Mouse (Mus musculus) embryonic facial prominence, embryonic 15.5 days (tissue): ENCODE data around the gene Mipol1. TPM values are rescaled to one million over a fixed set of nuclear protein-coding genes. Genes with fewer than 3 reads are reported as not detected.

Experiments used
- ATAC-seq: fragments of 200-750 bp; cut with Nextera tagmentation; 2 replicates; pipeline ENCODE4 v1.8.0; 2017; ENCODE audit warnings: low read depth, moderate TSS enrichment; ENCODE audit not compliant: insufficient number of reproducible peaks, low FRiP score, low TSS enrichment
- H3K27ac ChIP-seq: fragments of 300-500 bp; sonication (generic); replicated peaks from 2 replicates; pipeline ENCODE4 v1.5.1; 2015; ENCODE audit warnings: mild to moderate bottlenecking, inconsistent platforms
- H3K27me3 ChIP-seq: fragments of 300-500 bp; sonication (generic); 2 replicates; pipeline ENCODE4 v1.6.1; 2015; ENCODE audit warnings: inconsistent platforms
- H3K36me3 ChIP-seq: fragments of 300-500 bp; sonication (generic); 2 replicates; pipeline ENCODE4 v1.6.1; 2015; ENCODE audit warnings: mild to moderate bottlenecking, inconsistent platforms
- H3K4me1 ChIP-seq: fragments of 300-500 bp; sonication (generic); 2 replicates; pipeline ENCODE4 v1.6.1; 2015; ENCODE audit warnings: inconsistent platforms
- H3K4me2 ChIP-seq: fragments of 300-500 bp; sonication (generic); replicated peaks from 2 replicates; pipeline ENCODE4 v1.6.1; 2015; ENCODE audit warnings: mild to moderate bottlenecking, inconsistent platforms
- H3K4me3 ChIP-seq: fragments of 300-500 bp; sonication (generic); replicated peaks from 2 replicates; pipeline ENCODE4 v1.5.1; 2015; ENCODE audit warnings: mild to moderate bottlenecking, inconsistent platforms
- H3K9ac ChIP-seq: fragments of 300-500 bp; sonication (generic); 2 replicates; pipeline ENCODE4 v1.6.1; 2015; ENCODE audit warnings: inconsistent platforms
- H3K9me3 ChIP-seq: fragments of 300-500 bp; sonication (generic); replicated peaks from 2 replicates; pipeline ENCODE4 v1.6.1; 2016; ENCODE audit warnings: inconsistent platforms
- WGBS: fragments of 180-500 bp; shearing (Covaris S2); methylation state at CpG from one replicate; pipeline ENCODE4 v1.1.7; 2015; 5-methylcytosine and 5-hydroxymethylcytosine counted together
- polyA plus RNA-seq: library from polyadenylated mRNA; unstranded; fragments of >200 nt; fragmentation: Nextera tagmentation; extraction: Ambion mirVana; gene quantifications from 2 replicates; pipeline ENCODE4 v1.2.1, GENCODE M21; 2015

Gene Mipol1
- polyA plus RNA-seq, 1 experiment from 2014 or later: 10.1 TPM

- Histone ChIP-seq H3K27ac (no peak overlapping the region), H3K4me3 (no peak overlapping the region), H3K36me3 (no peaks in the 10 kb centered on the region), H3K4me2 (no peak overlapping the region; the same call in 1 of the 2 replicates), H3K27me3 (peaks cover 83% of the 10 kb centered on the region), H3K9me3 (no peaks in the 10 kb centered on the region), H3K9ac (no peak overlapping the region), H3K4me1 (peaks cover 13% of the 10 kb centered on the region)
- peak; percentile 60; the same call in 1 of the 2 replicates for ATAC-seq
- under 1% methylated on average over 29 of the region's 39 CpGs for WGBS
Observed at GRCm38 (mm10) chr12:57534879-57535611, 304.8 kb downstream of the Mipol1 start.

GRCm38 (mm10) chr12:57536056-57536908, 306.1 kb downstream of the Mipol1 start:
- 2% methylated on average over 25 of the region's 25 CpGs for WGBS
- no peak for ATAC-seq
- Histone ChIP-seq H3K4me2 (no peak overlapping the region), H3K27me3 (peaks cover 84% of the 10 kb centered on the region), H3K9me3 (no peaks in the 10 kb centered on the region), H3K4me1 (peaks cover 13% of the 10 kb centered on the region), H3K9ac (no peak overlapping the region), H3K4me3 (no peak overlapping the region), H3K36me3 (no peaks in the 10 kb centered on the region), H3K27ac (no peak overlapping the region)

GRCm38 (mm10) chr12:57536909-57537670, 306.9 kb downstream of the Mipol1 start:
- Histone ChIP-seq H3K27me3 (peaks cover 85% of the 10 kb centered on the region), H3K4me1 (peaks cover 13% of the 10 kb centered on the region), H3K9ac (no peak overlapping the region), H3K4me3 (no peak overlapping the region), H3K27ac (no peak overlapping the region), H3K4me2 (no peak overlapping the region), H3K36me3 (no peaks in the 10 kb centered on the region), H3K9me3 (no peaks in the 10 kb centered on the region)
- WGBS: 6% methylated on average over 11 of the region's 11 CpGs
- ATAC-seq: no peak

GRCm38 (mm10) chr12:57537791-57538587, 307.8 kb downstream of the Mipol1 start:
- Histone ChIP-seq H3K27ac (no peak overlapping the region), H3K36me3 (no peaks in the 10 kb centered on the region), H3K4me1 (peaks cover 22% of the 10 kb centered on the region), H3K4me2 (peak overlapping the region; percentile 44), H3K4me3 (peak overlapping the region; percentile 29; the same call in 1 of the 2 replicates), H3K27me3 (peaks cover 85% of the 10 kb centered on the region), H3K9ac (no peak overlapping the region), H3K9me3 (no peaks in the 10 kb centered on the region)
- WGBS: 2% methylated on average over 21 of the region's 21 CpGs
- ATAC-seq: no peak

- Histone ChIP-seq H3K9me3 (no peaks in the 10 kb centered on the region), H3K27ac (no peak overlapping the region), H3K9ac (no peak overlapping the region), H3K27me3 (peaks cover 85% of the 10 kb centered on the region), H3K4me1 (peaks cover 25% of the 10 kb centered on the region), H3K36me3 (no peaks in the 10 kb centered on the region), H3K4me2 (peak overlapping the region; percentile 44), H3K4me3 (peak overlapping the region; percentile 29)
- ATAC-seq: no peak
- under 1% methylated on average over 63 of the region's 63 CpGs for WGBS
Observed at GRCm38 (mm10) chr12:57538588-57539550, 308.6 kb downstream of the Mipol1 start.

GRCm38 (mm10) chr12:57539551-57539985, 309.3 kb downstream of the Mipol1 start:
- no peaks in the 10 kb centered on the region for H3K36me3 ChIP-seq
- no peaks in the 10 kb centered on the region for H3K9me3 ChIP-seq
- H3K27ac ChIP-seq: no peak overlapping the region
- WGBS: 4% methylated on average over 10 of the region's 10 CpGs
- H3K9ac ChIP-seq: no peak overlapping the region
- peaks cover 25% of the 10 kb centered on the region for H3K4me1 ChIP-seq
- peak overlapping the region; percentile 44; the same call in 1 of the 2 replicates for H3K4me2 ChIP-seq
- ATAC-seq: no peak
- H3K27me3 ChIP-seq: peaks cover 81% of the 10 kb centered on the region
- peak overlapping the region; percentile 29 for H3K4me3 ChIP-seq

- peaks cover 36% of the 10 kb centered on the region for H3K4me1 ChIP-seq
- no peaks in the 10 kb centered on the region for H3K9me3 ChIP-seq
- no peak overlapping the region for H3K4me2 ChIP-seq
- WGBS: 4% methylated on average over 6 of the region's 6 CpGs
- H3K9ac ChIP-seq: no peak overlapping the region
- peaks cover 81% of the 10 kb centered on the region for H3K27me3 ChIP-seq
- no peak overlapping the region for H3K27ac ChIP-seq
- ATAC-seq: no peak
- no peak overlapping the region for H3K4me3 ChIP-seq
- no peaks in the 10 kb centered on the region for H3K36me3 ChIP-seq
Observed at GRCm38 (mm10) chr12:57541118-57541517, 310.9 kb downstream of the Mipol1 start.

- Histone ChIP-seq H3K27me3 (peaks cover 82% of the 10 kb centered on the region), H3K9me3 (no peaks in the 10 kb centered on the region), H3K36me3 (no peaks in the 10 kb centered on the region), H3K27ac (no peak overlapping the region), H3K4me3 (peak overlapping the region; percentile 23), H3K9ac (no peak overlapping the region), H3K4me2 (peak overlapping the region; percentile 19; the same call in 1 of the 2 replicates), H3K4me1 (peaks cover 46% of the 10 kb centered on the region)
- WGBS: 1% methylated on average over 46 of the region's 46 CpGs
- ATAC-seq: 0 out of 2 replicates have a peak, but pooled peaks have one; percentile 11
Observed at GRCm38 (mm10) chr12:57541931-57542745, 311.9 kb downstream of the Mipol1 start.
